Mouse (Mus musculus) hindbrain, embryonic 11.5 days (tissue): ENCODE data around the gene H2-DMb1. TPM values are rescaled to one million over a fixed set of nuclear protein-coding genes. Genes with fewer than 3 reads are reported as not detected.
A peak's percentile ranks its signal among the peaks of the same experiment; 100 is the strongest.

Source experiments
- ATAC-seq: fragments of 200-750 bp; cut with Nextera tagmentation; 2 replicates; pipeline ENCODE4 v1.8.0; 2017; ENCODE audit warnings: mild to moderate bottlenecking, moderate TSS enrichment, moderate library complexity; ENCODE audit not compliant: low FRiP score
- DNase-seq: peaks from one replicate; pipeline ENCODE4 v3.0.0-alpha.2; 2015; ENCODE audit warnings: low spot score
- H3K27ac ChIP-seq: fragments of 300-500 bp; sonication (generic); 2 replicates; pipeline ENCODE4 v1.5.1; 2014; ENCODE audit warnings: mild to moderate bottlenecking, low read depth, low read length
- H3K27me3 ChIP-seq: fragments of 300-500 bp; sonication (generic); 2 replicates; pipeline ENCODE4 v1.6.1; 2014; ENCODE audit warnings: mild to moderate bottlenecking, low read length, moderate library complexity, mixed read lengths; ENCODE audit not compliant: control insufficient read depth, insufficient read depth
- H3K36me3 ChIP-seq: fragments of 300-500 bp; sonication (generic); 2 replicates; pipeline ENCODE4 v1.6.1; 2014; ENCODE audit warnings: mild to moderate bottlenecking, low read length, moderate library complexity, mixed read lengths; ENCODE audit not compliant: control insufficient read depth, insufficient read depth
- H3K4me1 ChIP-seq: fragments of 300-500 bp; sonication (generic); replicated peaks from 2 replicates; pipeline ENCODE4 v1.6.1; 2014; ENCODE audit warnings: low read length, mixed read lengths; ENCODE audit not compliant: control insufficient read depth, insufficient read depth
- H3K4me2 ChIP-seq: fragments of 300-500 bp; sonication (generic); replicated peaks from 2 replicates; pipeline ENCODE4 v1.6.1; 2014; ENCODE audit warnings: mild to moderate bottlenecking, low read depth, low read length
- H3K4me3 ChIP-seq: fragments of 300-500 bp; sonication (generic); 2 replicates; pipeline ENCODE4 v1.5.1; 2014; ENCODE audit warnings: low read depth, low read length
- H3K9ac ChIP-seq: fragments of 300-500 bp; sonication (generic); 2 replicates; pipeline ENCODE4 v1.6.1; 2014; ENCODE audit warnings: low read depth, low read length
- H3K9me3 ChIP-seq: fragments of 300-500 bp; sonication (generic); 2 replicates; pipeline ENCODE4 v1.6.1; 2016; ENCODE audit warnings: low read length; ENCODE audit not compliant: control insufficient read depth
- WGBS: fragments of 180-500 bp; shearing (Covaris S2); extraction: QIAGEN DNeasy Blood & Tissue Kit; methylation state at CpG from one replicate; pipeline ENCODE4 v1.1.7; 2014; 5-methylcytosine and 5-hydroxymethylcytosine counted together
- polyA plus RNA-seq: library from polyadenylated mRNA; unstranded; fragments of >200 nt; fragmentation: Nextera tagmentation; extraction: Ambion mirVana; gene quantifications from 2 replicates; pipeline ENCODE4 v1.2.1, GENCODE M21; 2014

The H2-DMb1 gene
- polyA plus RNA-seq, 1 experiment from 2014 or later = 0.94 TPM

GRCm38 (mm10) chr17:34144960-34145371, 7.9 kb upstream of the H2-DMb1 start:
- Histone ChIP-seq H3K36me3 (no peaks in the 10 kb centered on the region), H3K4me1 (no peaks in the 10 kb centered on the region), H3K9ac (no peak overlapping the region), H3K27ac (no peak overlapping the region), H3K27me3 (peaks cover 11% of the 10 kb centered on the region), H3K9me3 (no peaks in the 10 kb centered on the region), H3K4me3 (no peak overlapping the region), H3K4me2 (no peak overlapping the region)
- DNase-seq (no peak), ATAC-seq (no peak)
- WGBS = 72% methylated on average over 3 of the region's 3 CpGs

- no peak overlapping the region for H3K4me3 ChIP-seq
- H3K4me2 ChIP-seq = no peak overlapping the region
- DNase-seq (no peak), ATAC-seq (no peak)
- no peaks in the 10 kb centered on the region for H3K27me3 ChIP-seq
- no peaks in the 10 kb centered on the region for H3K9me3 ChIP-seq
- H3K9ac ChIP-seq = no peak overlapping the region
- no peaks in the 10 kb centered on the region for H3K4me1 ChIP-seq
- H3K36me3 ChIP-seq = no peaks in the 10 kb centered on the region
- no peak overlapping the region for H3K27ac ChIP-seq
- 61% methylated on average over 5 of the region's 5 CpGs for WGBS
These were observed 2.7 kb downstream of the H2-DMb1 start for GRCm38 (mm10) chr17:34155534-34155933.

- H3K36me3 ChIP-seq = no peaks in the 10 kb centered on the region
- no peaks in the 10 kb centered on the region for H3K27me3 ChIP-seq
- no peaks in the 10 kb centered on the region for H3K4me1 ChIP-seq
- no peak overlapping the region for H3K4me2 ChIP-seq
- no peak overlapping the region for H3K4me3 ChIP-seq
- WGBS = 42% methylated on average over 9 of the region's 9 CpGs
- no peak overlapping the region for H3K27ac ChIP-seq
- peak; percentile 16 for DNase-seq
- no peaks in the 10 kb centered on the region for H3K9me3 ChIP-seq
- no peak overlapping the region for H3K9ac ChIP-seq
- no peak for ATAC-seq
These were observed 11.5 kb downstream of the H2-DMb1 start for GRCm38 (mm10) chr17:34164202-34164895.

- H3K9me3 ChIP-seq = no peaks in the 10 kb centered on the region
- no peaks in the 10 kb centered on the region for H3K36me3 ChIP-seq
- H3K4me1 ChIP-seq = no peaks in the 10 kb centered on the region
- H3K4me2 ChIP-seq = no peak overlapping the region
- no peak overlapping the region for H3K4me3 ChIP-seq
- H3K27ac ChIP-seq = no peak overlapping the region
- no peaks in the 10 kb centered on the region for H3K27me3 ChIP-seq
- 75% methylated on average over 6 of the region's 6 CpGs for WGBS
- no peak overlapping the region for H3K9ac ChIP-seq
- no peak for ATAC-seq
- DNase-seq = no peak
These were observed 12.3 kb downstream of the H2-DMb1 start for GRCm38 (mm10) chr17:34165033-34165730.

- ATAC-seq (no peak), DNase-seq (peak; percentile 56)
- H3K4me3 ChIP-seq = no peak overlapping the region
- no peak overlapping the region for H3K27ac ChIP-seq
- no peak overlapping the region for H3K9ac ChIP-seq
- 3% methylated on average over 2 of the region's 2 CpGs for WGBS
- H3K4me1 ChIP-seq = no peaks in the 10 kb centered on the region
- no peaks in the 10 kb centered on the region for H3K27me3 ChIP-seq
- H3K4me2 ChIP-seq = no peak overlapping the region
- no peaks in the 10 kb centered on the region for H3K9me3 ChIP-seq
- H3K36me3 ChIP-seq = no peaks in the 10 kb centered on the region
These were observed 16.4 kb downstream of the H2-DMb1 start for GRCm38 (mm10) chr17:34169279-34169678.

GRCm38 (mm10) chr17:34170487-34170876, 17.6 kb downstream of the H2-DMb1 start:
- ATAC-seq (no peak), DNase-seq (no peak)
- 27% methylated on average over 4 of the region's 4 CpGs for WGBS
- no peaks in the 10 kb centered on the region for H3K4me1 ChIP-seq
- H3K9me3 ChIP-seq = no peaks in the 10 kb centered on the region
- no peaks in the 10 kb centered on the region for H3K36me3 ChIP-seq
- no peak overlapping the region for H3K27ac ChIP-seq
- H3K27me3 ChIP-seq = no peaks in the 10 kb centered on the region
- no peak overlapping the region for H3K9ac ChIP-seq
- no peak overlapping the region for H3K4me3 ChIP-seq
- no peak overlapping the region for H3K4me2 ChIP-seq

GRCm38 (mm10) chr17:34170877-34171498, 18.1 kb downstream of the H2-DMb1 start:
- WGBS = 44% methylated on average over 13 of the region's 13 CpGs

GRCm38 (mm10) chr17:34172528-34172927, 19.7 kb downstream of the H2-DMb1 start:
- ATAC-seq (no peak), DNase-seq (no peak)
- Histone ChIP-seq H3K36me3 (no peaks in the 10 kb centered on the region), H3K9me3 (peaks cover 5% of the 10 kb centered on the region; the same call in 1 of the 2 replicates), H3K4me2 (no peak overlapping the region), H3K4me1 (no peaks in the 10 kb centered on the region), H3K4me3 (no peak overlapping the region), H3K27me3 (no peaks in the 10 kb centered on the region), H3K27ac (no peak overlapping the region), H3K9ac (no peak overlapping the region)
- WGBS = 95% methylated on average over 5 of the region's 5 CpGs

More at GRCm38 (mm10) chr17:34170877-34171498, 18.1 kb downstream of the H2-DMb1 start:
- Histone ChIP-seq H3K9me3 (no peaks in the 10 kb centered on the region), H3K27ac (no peak overlapping the region), H3K4me2 (no peak overlapping the region), H3K4me3 (no peak overlapping the region), H3K9ac (no peak overlapping the region), H3K27me3 (no peaks in the 10 kb centered on the region), H3K4me1 (no peaks in the 10 kb centered on the region), H3K36me3 (no peaks in the 10 kb centered on the region)
- no peak for ATAC-seq
- peak; percentile 87 for DNase-seq
